Mouse (Mus musculus) urinary bladder, postnatal 36 days (tissue): ENCODE measurements around the gene Ttc25.
A peak's percentile ranks its signal among the peaks of the same experiment; 100 is the strongest.
"Not testable (repeated sequence)": the region's sequence is repeated elsewhere in the genome, so short reads cannot be mapped to it uniquely, and the experiment has no call there.

Experiments used
- DNase-seq, 2 experiments: peaks; one replicate each; pipeline ENCODE4 v3.0.0; 2022; ENCODE audit warnings: low spot score in 2 of 2, mixed read lengths in 1 of 2

The Ttc25 gene

DNA sequence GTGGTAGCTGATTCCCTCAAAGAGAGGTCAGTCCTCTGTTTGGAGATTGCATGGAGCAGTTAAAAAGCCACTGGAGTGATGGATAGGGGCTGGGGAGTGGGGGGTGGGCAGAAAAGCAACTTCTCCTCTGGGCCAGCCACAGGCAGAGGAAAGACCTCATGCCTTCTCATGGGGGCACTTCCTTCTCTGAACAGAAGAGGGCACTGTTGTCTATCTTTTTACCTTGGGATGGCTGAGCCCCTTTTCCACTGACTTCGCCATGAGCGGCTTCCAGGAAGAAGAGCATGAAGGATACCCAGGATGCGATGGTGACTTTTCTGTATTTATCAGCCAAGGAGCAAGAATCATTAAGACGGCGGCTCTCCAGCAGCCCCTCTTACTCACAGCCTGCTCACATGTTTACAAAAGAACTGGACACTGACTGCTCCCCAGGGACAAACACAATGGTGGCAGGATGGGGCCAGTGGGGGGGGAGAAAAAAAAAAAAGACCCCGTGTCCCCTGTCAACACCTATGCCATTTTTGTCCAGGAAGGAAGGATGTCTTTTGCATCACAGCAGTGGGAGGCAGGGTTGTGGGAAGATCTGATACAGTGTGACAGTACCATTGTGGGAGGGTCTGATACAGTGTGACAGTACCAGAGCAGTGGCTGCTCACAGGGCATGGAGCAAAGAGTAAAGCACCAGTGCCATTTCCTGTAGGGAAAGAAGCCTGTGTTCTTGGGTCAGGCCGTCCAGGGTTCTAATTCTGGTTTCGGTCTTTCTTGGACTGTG lies 25.2 kb downstream of the Ttc25 start:
- DNase-seq, result peak; percentile 59 to 63

DNA sequence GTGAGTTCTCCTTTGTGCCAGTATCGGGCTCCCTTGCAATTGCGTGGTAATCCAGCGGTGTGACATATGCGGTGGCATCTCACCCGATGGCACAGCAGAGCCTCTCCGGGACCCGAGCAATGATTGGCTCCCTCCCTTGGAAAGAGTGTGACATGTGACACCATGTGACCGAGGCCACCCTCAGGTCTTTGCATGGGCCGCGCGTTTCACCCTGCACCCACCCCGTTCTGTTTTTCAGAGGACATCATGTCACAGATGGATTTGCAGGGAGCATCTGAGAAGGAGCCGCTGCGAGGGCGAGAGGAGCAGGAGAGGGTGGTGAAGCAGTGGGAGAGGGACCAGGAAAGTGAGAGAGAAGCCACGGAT lies 25.8 kb downstream of the Ttc25 start:
- no peak for DNase-seq

DNA sequence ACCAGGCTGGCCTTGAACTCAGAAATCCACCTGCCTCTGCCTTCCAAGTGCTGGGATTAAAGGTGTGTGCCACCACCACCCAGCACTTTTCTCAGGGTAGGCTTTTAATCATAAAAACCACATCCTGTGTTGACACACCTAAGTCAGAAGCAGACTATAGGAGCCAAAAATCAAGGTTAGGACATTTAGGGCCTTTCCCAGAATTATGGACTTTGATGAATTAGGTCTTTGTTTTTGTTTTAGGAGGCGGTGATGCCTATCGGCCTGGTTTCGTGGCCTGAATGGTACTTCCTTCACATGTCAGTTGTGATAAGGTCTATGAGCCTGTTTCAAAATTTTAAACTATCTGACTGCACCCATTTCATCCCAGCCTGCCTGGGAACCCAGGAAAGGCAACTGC lies 28.8 kb downstream of the Ttc25 start:
- no peak for DNase-seq

GRCm38 (mm10) chr11:100574708-100575483 lies 29.5 kb downstream of the Ttc25 start, which contains the start of gene Cnp:
Cnp (plus strand) TSS chr11:100574904.
- DNase-seq, result peak; percentile 62 to 77

DNA sequence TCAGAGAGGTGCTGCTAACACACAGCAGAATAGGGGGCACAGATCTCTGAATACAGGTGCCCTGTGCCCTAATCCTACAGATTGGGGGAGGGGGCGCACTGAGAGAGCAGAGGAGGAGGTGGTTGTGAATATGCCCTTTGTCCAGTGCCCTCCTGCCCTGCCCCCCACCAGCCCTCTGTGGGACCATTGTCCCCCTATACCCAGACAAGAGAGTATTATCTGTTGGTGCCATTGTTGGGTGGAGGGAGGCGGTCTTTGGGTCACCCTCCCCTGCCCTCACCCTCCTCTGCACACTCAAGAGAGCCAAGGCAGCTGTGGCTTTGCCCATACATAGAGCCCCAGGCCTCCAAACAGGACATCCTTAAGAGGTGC lies 30.1 kb downstream of the Ttc25 start:
- DNase-seq, result no peak

GRCm38 (mm10) chr11:100576256-100576655 lies 30.8 kb downstream of the Ttc25 start:
- no peak for DNase-seq

GRCm38 (mm10) chr11:100577852-100578599 lies 32.6 kb downstream of the Ttc25 start:
- no peak for DNase-seq

- no peak for DNase-seq
These were observed 33.9 kb downstream of the Ttc25 start for GRCm38 (mm10) chr11:100579116-100579799.

DNA sequence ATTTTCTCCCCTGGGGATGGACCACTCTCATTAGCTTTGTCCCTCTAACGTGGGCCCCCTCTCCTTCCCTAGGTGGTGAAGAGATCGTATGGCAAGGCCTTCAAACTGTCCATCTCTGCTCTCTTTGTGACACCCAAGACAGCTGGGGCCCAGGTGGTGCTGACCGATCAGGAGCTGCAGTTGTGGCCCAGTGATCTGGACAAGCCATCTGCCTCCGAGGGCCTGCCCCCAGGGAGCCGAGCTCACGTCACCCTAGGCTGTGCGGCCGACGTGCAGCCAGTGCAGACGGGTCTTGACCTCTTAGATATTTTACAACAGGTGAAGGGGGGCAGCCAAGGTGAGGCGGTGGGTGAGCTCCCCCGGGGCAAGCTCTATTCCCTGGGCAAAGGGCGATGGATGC lies 34.9 kb downstream of the Ttc25 start:
- DNase-seq, result no peak

GRCm38 (mm10) chr11:100581756-100582155 lies 36.3 kb downstream of the Ttc25 start:
- DNase-seq, result no peak

GRCm38 (mm10) chr11:100582413-100582812 lies 37.0 kb downstream of the Ttc25 start:
- not testable (repeated sequence) for DNase-seq

GRCm38 (mm10) chr11:100582836-100583235 lies 37.4 kb downstream of the Ttc25 start:
- no peak for DNase-seq

DNA sequence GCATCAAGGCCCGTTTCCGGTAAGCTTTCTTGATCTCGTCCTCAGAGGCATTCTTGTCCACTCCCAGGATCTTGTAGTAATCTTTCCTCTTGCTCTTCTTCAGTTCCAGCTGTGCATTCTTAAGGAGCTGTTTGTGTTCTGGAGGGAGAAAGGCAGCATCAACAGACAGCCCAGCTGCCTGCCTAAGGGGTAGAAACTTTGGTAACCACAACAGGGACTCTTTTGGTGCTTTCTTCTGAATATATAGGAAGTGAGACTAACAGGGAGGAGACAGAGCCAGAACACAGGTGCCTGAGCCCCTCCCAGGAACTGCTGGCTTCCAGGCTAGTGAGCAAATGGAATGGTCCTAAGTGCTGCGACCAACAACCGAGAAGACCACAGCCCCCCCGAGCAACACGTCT lies 39.2 kb downstream of the Ttc25 start:
- no peak for DNase-seq

GRCm38 (mm10) chr11:100585148-100585547 lies 39.7 kb downstream of the Ttc25 start:
- DNase-seq, result no peak

DNA sequence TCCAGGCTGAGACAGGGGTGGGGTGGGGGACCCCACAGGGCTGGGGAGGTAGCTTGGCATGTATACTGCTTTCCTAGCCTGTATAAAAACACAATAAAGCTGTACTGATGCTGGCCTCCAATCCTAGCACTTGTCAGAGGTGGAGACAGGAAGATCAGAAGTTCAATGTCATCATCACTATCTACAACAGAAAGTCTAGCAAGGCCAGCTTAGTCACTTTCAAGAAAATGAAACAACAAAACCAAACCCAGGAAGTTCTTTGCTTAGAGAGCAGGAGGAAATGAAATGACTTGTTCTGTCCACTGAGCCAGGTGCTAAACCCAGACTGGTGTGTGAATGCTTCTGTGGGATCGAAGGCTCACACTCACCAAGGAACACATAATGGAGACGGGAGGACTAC lies 43.1 kb downstream of the Ttc25 start:
- no peak for DNase-seq

DNA sequence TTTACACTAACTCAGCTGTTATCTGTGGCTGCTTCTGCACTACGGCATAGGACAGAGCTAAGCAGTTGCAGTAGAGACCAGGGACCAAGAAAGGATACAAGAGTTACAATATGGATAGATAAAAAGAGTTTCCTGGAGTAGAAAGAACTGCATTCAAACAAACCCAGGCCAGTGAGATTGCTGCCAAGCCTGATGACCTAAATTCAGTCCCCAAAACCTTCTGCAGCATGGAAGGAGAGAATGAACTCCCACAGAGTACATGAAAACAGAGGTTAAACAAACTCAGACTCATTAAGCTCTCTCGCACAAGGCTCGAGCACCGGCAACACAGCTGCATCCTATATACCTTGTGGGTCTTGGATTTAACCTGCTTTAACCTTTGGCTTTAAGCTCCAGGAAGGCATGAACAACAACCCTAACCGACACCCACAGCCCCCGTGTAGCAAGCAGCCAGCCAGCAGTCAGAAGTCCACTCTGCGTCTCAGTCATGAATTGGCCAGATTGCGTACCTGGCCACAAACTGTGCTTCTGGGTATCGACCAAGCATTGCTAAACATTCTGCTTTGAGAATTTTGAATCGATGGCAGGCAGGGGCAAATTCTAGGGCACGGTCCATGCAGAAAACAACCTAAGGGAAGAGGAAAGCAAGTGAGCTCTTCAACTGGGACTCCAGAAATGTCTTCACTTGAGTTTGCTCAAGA lies 47.1 kb downstream of the Ttc25 start:
- DNase-seq, result no peak

DNA sequence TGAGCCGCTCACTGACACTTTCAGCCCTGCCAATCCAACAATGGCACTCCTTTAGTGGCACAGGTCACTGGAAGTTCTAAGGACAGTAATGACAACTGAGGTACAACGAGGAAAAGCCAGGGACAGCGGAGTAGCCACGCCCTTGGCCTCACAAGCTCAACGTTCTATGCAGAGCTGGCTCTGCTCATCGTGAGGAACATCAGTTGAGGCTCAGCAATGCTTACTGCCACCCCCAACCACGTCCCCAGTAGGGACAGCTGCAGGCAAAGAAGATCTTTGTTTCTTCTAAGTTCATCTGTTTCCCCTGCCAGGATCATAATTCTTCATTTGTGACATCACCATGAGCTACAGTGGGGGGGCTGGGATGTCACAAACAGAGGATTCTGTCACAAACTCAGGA lies 49.2 kb downstream of the Ttc25 start:
- DNase-seq, result no peak

GRCm38 (mm10) chr11:100595533-100595932 lies 50.1 kb downstream of the Ttc25 start:
- no peak for DNase-seq

- no peak for DNase-seq
These were observed 52.7 kb downstream of the Ttc25 start for GRCm38 (mm10) chr11:100598074-100598473.

- DNase-seq, result no peak
These were observed 56.0 kb downstream of the Ttc25 start for GRCm38 (mm10) chr11:100601372-100601771.

- no peak for DNase-seq
These were observed 57.7 kb downstream of the Ttc25 start for GRCm38 (mm10) chr11:100603155-100603554.
